Comparison of ENCODE assay signal across 15 mouse cellular contexts in the genomic region with DNA sequence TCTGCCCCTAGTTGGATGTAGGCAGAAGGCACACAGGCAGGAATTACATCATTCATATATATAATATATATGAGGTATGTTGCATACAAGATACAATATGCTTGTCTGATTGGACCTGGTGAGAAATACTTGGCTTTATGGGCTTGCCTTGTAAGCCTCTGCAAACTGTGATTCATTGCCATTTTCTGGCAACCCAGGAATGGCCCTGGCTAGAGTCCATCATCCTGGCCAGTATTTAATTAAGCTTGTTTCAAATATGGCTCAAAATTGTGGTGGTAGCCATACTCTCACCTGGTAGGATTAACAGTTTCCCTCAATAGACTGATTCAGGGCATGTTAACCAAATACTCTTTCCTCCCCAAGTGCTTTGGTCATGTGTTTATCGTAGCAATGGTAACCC. TPM values are rescaled to one million over a fixed set of nuclear protein-coding genes. Genes with fewer than 3 reads are reported as not detected.
DNase-seq lines count a peak whose midpoint lies in the region; ATAC-seq and TF ChIP-seq lines count a peak whose summit lies in the region.
"Had no signal": no experiment of that assay in that cellular context is flagged by ENCODE, and none has a peak within 500 bp of the region (broad histone marks: within the 10 kb centered on the region; RNA-seq: fewer than 3 reads in every experiment).

No protein-coding gene starts in this region.

- H3K9ac ChIP-seq in ES-Bruce4 (ENCODE audit: low read depth, poor library complexity, severe bottlenecking) = no peak overlapping the region
- no peak overlapping the region for H3K9ac ChIP-seq in stomach, postnatal 0 days (ENCODE audit: low read length)
- H3K9ac ChIP-seq: hindbrain, embryonic 13.5 days; midbrain, embryonic 15.5 days had no signal

- 0 out of 2 replicates have a peak overlapping the region, but pooled peaks have one; percentile 28 for H3K27ac ChIP-seq in ES-Bruce4 (ENCODE audit: insufficient read depth, low read length)
- no peak overlapping the region for H3K27ac ChIP-seq in stomach, postnatal 0 days (replicated peaks)
- H3K27ac ChIP-seq: hindbrain, embryonic 13.5 days; midbrain, embryonic 15.5 days had no signal

- peaks cover 45% of the 10 kb centered on the region for H3K36me3 ChIP-seq in ES-Bruce4 (ENCODE audit: control insufficient read depth, insufficient read depth, low read length, poor library complexity, severe bottlenecking)
- peaks cover 16% of the 10 kb centered on the region for H3K36me3 ChIP-seq in stomach, postnatal 0 days (ENCODE audit: control insufficient read depth, insufficient read depth, low read length)

- no peak for TF ChIP-seq EP300 in ES-Bruce4 (IDR thresholded peaks at IDR 0.05; ENCODE audit: insufficient read depth, low read depth, low read length)
- no peak for TF ChIP-seq EP300 in stomach, postnatal 0 days (optimal IDR thresholded peaks at IDR 0.05)

- H3K27me3 ChIP-seq in ES-Bruce4 (ENCODE audit: control insufficient read depth, insufficient read depth, low read length, poor library complexity, severe bottlenecking) = no peaks in the 10 kb centered on the region
- no peaks in the 10 kb centered on the region for H3K27me3 ChIP-seq in stomach, postnatal 0 days (ENCODE audit: control insufficient read depth, insufficient read depth, low read length)
- H3K27me3 ChIP-seq: hindbrain, embryonic 13.5 days; midbrain, embryonic 15.5 days had no signal

- DNase-seq in adipocyte (ENCODE audit: low spot score) = peak; percentile 30
- DNase-seq in cerebellum, adult 11-12 months = peak; percentile 78
- DNase-seq in cerebellum, postnatal 36 days = peak; percentile 82 to 89
- no peak for DNase-seq in lung, adult 18-20 months
- no peak for DNase-seq in gastrocnemius, postnatal 4 days (ENCODE audit: low spot score in 2 of 2)
- DNase-seq in stomach, postnatal 0 days (ENCODE audit: low spot score) = no peak
- DNase-seq: heart, adult 18-20 months; kidney, postnatal 10 days; lung, adult 2 months; right cerebral cortex, postnatal 25 days; thymus, postnatal 4 days had no signal

- no peak for TF ChIP-seq POLR2A in ES-Bruce4 (IDR thresholded peaks at IDR 0.05; ENCODE audit: insufficient read depth, low read length)

- no peak overlapping the region for H3K4me3 ChIP-seq in ES-Bruce4 (ENCODE audit: low read depth, low read length)
- no peak overlapping the region for H3K4me3 ChIP-seq in stomach, postnatal 0 days (ENCODE audit: low read depth, low read length)
- H3K4me3 ChIP-seq: hindbrain, embryonic 13.5 days; midbrain, embryonic 15.5 days had no signal

- H3K9me3 ChIP-seq in ES-Bruce4 (replicated peaks; ENCODE audit: control insufficient read depth, insufficient read depth, low read length, poor library complexity, severe bottlenecking) = peaks cover under 1% of the 10 kb centered on the region; the same call in 1 of the 2 replicates
- H3K9me3 ChIP-seq in stomach, postnatal 0 days (ENCODE audit: control insufficient read depth, low read length) = no peaks in the 10 kb centered on the region
- H3K9me3 ChIP-seq: hindbrain, embryonic 13.5 days; midbrain, embryonic 15.5 days had no signal

- H3K4me1 ChIP-seq in ES-Bruce4 (ENCODE audit: control insufficient read depth, insufficient read depth, low read length) = peaks cover 9% of the 10 kb centered on the region
- H3K4me1 ChIP-seq in stomach, postnatal 0 days (replicated peaks; ENCODE audit: control insufficient read depth, insufficient read depth) = no peaks in the 10 kb centered on the region
- H3K4me1 ChIP-seq: midbrain, embryonic 15.5 days had no signal

- no peak for ATAC-seq in stomach, postnatal 0 days (ENCODE audit: low FRiP score, low TSS enrichment)
- ATAC-seq: intestine, embryonic 16.5 days; midbrain, embryonic 15.5 days had no signal

- no peak overlapping the region for H3K4me2 ChIP-seq in stomach, postnatal 0 days (replicated peaks; ENCODE audit: low read depth)
- H3K4me2 ChIP-seq: hindbrain, embryonic 13.5 days; midbrain, embryonic 15.5 days had no signal

- TF ChIP-seq CTCF in ES-Bruce4 (IDR thresholded peaks at IDR 0.05; ENCODE audit: low read depth, low read length) = no peak
- no peak for TF ChIP-seq CTCF in stomach, postnatal 0 days (IDR thresholded peaks at IDR 0.05; ENCODE audit: low read depth)

- 74% methylated on average over 1 of the region's 1 CpGs for WGBS in stomach, postnatal 0 days

RNA-seq across cellular contexts. Expression of gene Actr2, which starts 46.6 kb away (rescaled TPM):
- polyA plus RNA-seq in ES-Bruce4 (2011; ENCODE audit: insufficient read depth, insufficient read length, low read depth, missing spikeins) = 315 and 353 TPM in 2 replicates
- 10 to 100 TPM; 77.2 to 77.6 TPM for total RNA-seq in gastrocnemius, postnatal 4 days (2021)
- 87.1 and 94.7 TPM in 2 replicates for polyA plus RNA-seq in stomach, postnatal 0 days (2015; fragmentation: Nextera tagmentation; extraction: Ambion mirVana)

Comparison
In these comparisons a context has a peak if more than half of its experiments do, and no peak if none do; other contexts are left out.
1. DNase-seq: peak in adipocyte (single experiment), cerebellum, adult 11-12 months (single experiment) and cerebellum, postnatal 36 days (2 of 2); none in lung, adult 18-20 months (0 of 2), gastrocnemius, postnatal 4 days (0 of 2) and stomach, postnatal 0 days (single experiment).